Mouse (Mus musculus): ENCODE data around the gene Ccdc62.
A peak's percentile ranks its signal among the peaks of the same experiment; 100 is the strongest.

Ccdc62 gene

GRCm38 (mm10) chr5:123979221-123979979 is 48.9 kb downstream of the Ccdc62 start:
- DNase-seq (ENCODE audit: low spot score in 2 of 2) = peak in 1 of 2 experiments; percentile 13

GRCm38 (mm10) chr5:123979980-123980369 is 49.5 kb downstream of the Ccdc62 start:
- DNase-seq (ENCODE audit: low spot score in 2 of 2) = peak in 1 of 2 experiments; percentile 8

GRCm38 (mm10) chr5:123980521-123981249 is 50.2 kb downstream of the Ccdc62 start:
- DNase-seq (ENCODE audit: low spot score in 2 of 2) = peak in 1 of 2 experiments; percentile 10

- DNase-seq (ENCODE audit: low spot score in 2 of 2) = peak; percentile 12 to 28
Observed at GRCm38 (mm10) chr5:123981250-123981554, 50.7 kb downstream of the Ccdc62 start.

GRCm38 (mm10) chr5:123982838-123983237 is 52.4 kb downstream of the Ccdc62 start:
- peak in 1 of 2 experiments; percentile 11 for DNase-seq (ENCODE audit: low spot score in 2 of 2)

GRCm38 (mm10) chr5:123985434-123985833 is 55.0 kb downstream of the Ccdc62 start:
- no peak for DNase-seq (ENCODE audit: low spot score in 2 of 2)

- no peak for DNase-seq (ENCODE audit: low spot score in 2 of 2)
Observed at GRCm38 (mm10) chr5:123986925-123987324, 56.4 kb downstream of the Ccdc62 start.

- DNase-seq (ENCODE audit: low spot score in 2 of 2) = no peak
Observed at GRCm38 (mm10) chr5:123987511-123987910, 57.0 kb downstream of the Ccdc62 start.

GRCm38 (mm10) chr5:123989941-123990885 is 59.7 kb downstream of the Ccdc62 start:
- no peak for DNase-seq (ENCODE audit: low spot score in 2 of 2)

- DNase-seq (ENCODE audit: low spot score in 2 of 2) = no peak
Observed at GRCm38 (mm10) chr5:123991321-123991720, 60.8 kb downstream of the Ccdc62 start.

GRCm38 (mm10) chr5:123992193-123992637 is 61.7 kb downstream of the Ccdc62 start:
- no peak for DNase-seq (ENCODE audit: low spot score in 2 of 2)

GRCm38 (mm10) chr5:123992794-123993193 is 62.3 kb downstream of the Ccdc62 start:
- peak; percentile 82 to 88 for DNase-seq (ENCODE audit: low spot score in 2 of 2)

- no peak for DNase-seq (ENCODE audit: low spot score in 2 of 2)
Observed at GRCm38 (mm10) chr5:123993263-123994036, 63.0 kb downstream of the Ccdc62 start.

GRCm38 (mm10) chr5:123994468-123994867 is 64.0 kb downstream of the Ccdc62 start:
- DNase-seq (ENCODE audit: low spot score in 2 of 2) = no peak

GRCm38 (mm10) chr5:123995388-123995787 is 64.9 kb downstream of the Ccdc62 start:
- no peak for DNase-seq (ENCODE audit: low spot score in 2 of 2)

GRCm38 (mm10) chr5:123996194-123996593 is 65.7 kb downstream of the Ccdc62 start:
- DNase-seq (ENCODE audit: low spot score in 2 of 2) = peak in 1 of 2 experiments; percentile 67

- no peak for DNase-seq (ENCODE audit: low spot score in 2 of 2)
Observed at GRCm38 (mm10) chr5:123996695-123997094, 66.2 kb downstream of the Ccdc62 start.

- no peak for DNase-seq (ENCODE audit: low spot score in 2 of 2)
Observed at GRCm38 (mm10) chr5:123997211-123997751, 66.8 kb downstream of the Ccdc62 start.

- DNase-seq (ENCODE audit: low spot score in 2 of 2) = no peak
Observed at GRCm38 (mm10) chr5:123997811-123998210, 67.3 kb downstream of the Ccdc62 start.

GRCm38 (mm10) chr5:123998370-123998769 is 67.9 kb downstream of the Ccdc62 start:
- DNase-seq (ENCODE audit: low spot score in 2 of 2) = no peak

GRCm38 (mm10) chr5:124000824-124001223 is 70.3 kb downstream of the Ccdc62 start:
- DNase-seq (ENCODE audit: low spot score in 2 of 2) = peak; percentile 89 to 93

All from spleen, postnatal 10 days (tissue).